Mouse (Mus musculus) thymus, adult 2 months (tissue): ENCODE data around the gene Sdccag8. TPM values are rescaled to one million over a fixed set of nuclear protein-coding genes. Genes with fewer than 3 reads are reported as not detected.

Experiments
- DNase-seq: peaks from one replicate; pipeline ENCODE4 v3.0.0; 2021
- H3K27ac ChIP-seq: fragments of 200-500 bp; 2 replicates; pipeline ENCODE4 v1.5.1; 2012; ENCODE audit warnings: low read length, control low read depth; ENCODE audit not compliant: control insufficient read depth, insufficient read depth
- H3K27me3 ChIP-seq: fragments of 200-500 bp; 2 replicates; pipeline ENCODE4 v1.6.1; 2012; ENCODE audit warnings: mild to moderate bottlenecking, low read length, moderate library complexity, mixed read lengths; ENCODE audit not compliant: control insufficient read depth, insufficient read depth
- H3K36me3 ChIP-seq: fragments of 200-500 bp; 2 replicates; pipeline ENCODE4 v1.6.1; 2012; ENCODE audit warnings: mild to moderate bottlenecking, low read length, moderate library complexity; ENCODE audit not compliant: control insufficient read depth, insufficient read depth
- H3K4me1 ChIP-seq: fragments of 200-500 bp; replicated peaks from 2 replicates; pipeline ENCODE4 v1.6.1; 2012; ENCODE audit warnings: low read length; ENCODE audit not compliant: control insufficient read depth, insufficient read depth
- H3K4me3 ChIP-seq: fragments of 200-500 bp; 2 replicates; pipeline ENCODE4 v1.5.1; 2012; ENCODE audit warnings: mild to moderate bottlenecking, low read length, control low read depth, moderate library complexity; ENCODE audit not compliant: control insufficient read depth, insufficient read depth
- CTCF ChIP-seq: fragments of 200-500 bp; IDR thresholded peaks from 2 replicates; pipeline ENCODE4 v1.5.1; 2012; ENCODE audit warnings: mild to moderate bottlenecking, control low read depth, low read length, moderate library complexity, borderline replicate concordance; ENCODE audit not compliant: control insufficient read depth, poor library complexity, insufficient read depth; ENCODE audit errors: extremely low read depth
- POLR2A ChIP-seq: fragments of 200-500 bp; IDR thresholded peaks from 2 replicates; pipeline ENCODE4 v1.6.1; 2012; ENCODE audit warnings: mild to moderate bottlenecking, low read length, control low read depth, moderate library complexity; ENCODE audit not compliant: control insufficient read depth, poor library complexity, insufficient read depth; ENCODE audit errors: extremely low read depth
- WGBS: fragments of 180-500 bp; shearing (Covaris S2); methylation state at CpG from one replicate; pipeline ENCODE4 v1.1.7; 2018; 5-methylcytosine and 5-hydroxymethylcytosine counted together
- polyA plus RNA-seq: library from polyadenylated mRNA; depleted of rRNA; stranded (reverse); fragments of >200 nt; gene quantifications from 2 replicates; pipeline ENCODE4 v1.2.3, GENCODE M21; 2012

The Sdccag8 gene
- polyA plus RNA-seq, 1 experiment, result 6.2 TPM

GRCm38 (mm10) chr1:176810161-176810560 lies 4.3 kb upstream of the Sdccag8 start:
- DNase-seq, result no peak
- Histone ChIP-seq H3K4me3 (no peak overlapping the region), H3K4me1 (no peaks in the 10 kb centered on the region), H3K27me3 (no peaks in the 10 kb centered on the region), H3K27ac (no peak overlapping the region), H3K36me3 (no peaks in the 10 kb centered on the region)
- TF ChIP-seq CTCF, result no peak
- no peak for TF ChIP-seq POLR2A

DNA sequence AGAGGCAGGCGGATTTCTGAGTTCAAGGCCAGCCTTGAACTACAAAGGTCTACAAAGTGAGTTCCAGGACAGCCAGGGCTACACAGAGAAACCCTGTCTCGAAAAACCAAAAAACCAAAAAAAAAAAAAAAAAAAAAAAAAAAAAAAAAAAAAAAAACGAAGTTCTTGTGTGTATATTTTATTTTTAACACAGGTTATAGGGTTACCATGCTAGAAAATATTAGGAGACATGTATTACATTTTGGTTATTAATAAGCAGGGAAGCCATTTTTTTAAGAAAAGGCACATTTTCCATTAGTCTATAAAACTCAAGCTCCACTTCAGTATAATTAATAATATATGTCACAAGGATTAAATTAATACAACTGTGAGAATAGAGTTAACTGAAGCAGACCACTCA lies 2.6 kb upstream of the Sdccag8 start:
- Histone ChIP-seq H3K27ac (no peak overlapping the region), H3K4me3 (no peak overlapping the region), H3K4me1 (no peaks in the 10 kb centered on the region), H3K36me3 (no peaks in the 10 kb centered on the region), H3K27me3 (no peaks in the 10 kb centered on the region)
- TF ChIP-seq CTCF (no peak), POLR2A (no peak)
- WGBS, result 57% methylated on average over 3 of the region's 3 CpGs
- DNase-seq, result no peak

DNA sequence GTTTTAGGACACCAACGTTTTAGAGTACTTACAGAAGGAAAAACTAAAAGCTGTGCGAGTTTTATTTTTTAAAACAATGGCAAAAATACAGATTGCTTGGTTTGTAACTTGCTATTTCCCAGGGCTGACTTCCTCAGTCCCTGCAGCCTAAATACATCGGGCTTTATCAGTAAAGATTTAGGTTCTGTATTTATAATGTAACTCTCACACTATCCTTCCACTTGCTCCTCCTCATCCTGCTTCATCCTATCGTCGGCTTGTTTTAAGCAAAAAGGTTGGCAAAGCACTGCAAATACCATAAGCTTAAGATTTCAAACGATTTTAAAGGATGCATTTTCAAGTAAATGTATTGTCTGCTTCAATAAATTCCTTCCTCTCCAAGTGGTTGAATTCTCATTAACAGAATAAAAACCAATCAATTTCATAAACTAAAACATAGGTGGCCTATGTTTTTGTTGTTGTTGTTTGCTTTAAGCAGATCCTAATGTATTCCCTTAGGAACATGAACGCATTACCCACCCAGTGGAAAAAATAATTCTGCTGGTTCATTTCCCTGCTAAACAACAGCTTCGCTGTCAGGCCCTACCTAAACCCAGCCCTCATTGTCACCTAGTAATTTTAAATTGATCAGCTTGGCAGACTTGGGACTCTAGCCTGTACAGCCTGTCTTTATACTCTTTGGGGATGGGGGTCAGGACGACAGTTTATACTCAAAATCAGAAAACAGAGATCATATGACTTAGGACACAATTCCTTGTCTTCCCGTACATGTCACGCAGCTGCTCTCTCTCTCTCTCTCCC lies 1.8 kb upstream of the Sdccag8 start:
- Histone ChIP-seq H3K4me1 (no peaks in the 10 kb centered on the region), H3K4me3 (peak overlapping the region; percentile 72), H3K36me3 (no peaks in the 10 kb centered on the region), H3K27me3 (no peaks in the 10 kb centered on the region), H3K27ac (0 out of 2 replicates have a peak overlapping the region, but pooled peaks have one; percentile 78)
- TF ChIP-seq CTCF (no peak), POLR2A (no peak)
- 19% methylated on average over 11 of the region's 11 CpGs for WGBS
- no peak for DNase-seq

DNA sequence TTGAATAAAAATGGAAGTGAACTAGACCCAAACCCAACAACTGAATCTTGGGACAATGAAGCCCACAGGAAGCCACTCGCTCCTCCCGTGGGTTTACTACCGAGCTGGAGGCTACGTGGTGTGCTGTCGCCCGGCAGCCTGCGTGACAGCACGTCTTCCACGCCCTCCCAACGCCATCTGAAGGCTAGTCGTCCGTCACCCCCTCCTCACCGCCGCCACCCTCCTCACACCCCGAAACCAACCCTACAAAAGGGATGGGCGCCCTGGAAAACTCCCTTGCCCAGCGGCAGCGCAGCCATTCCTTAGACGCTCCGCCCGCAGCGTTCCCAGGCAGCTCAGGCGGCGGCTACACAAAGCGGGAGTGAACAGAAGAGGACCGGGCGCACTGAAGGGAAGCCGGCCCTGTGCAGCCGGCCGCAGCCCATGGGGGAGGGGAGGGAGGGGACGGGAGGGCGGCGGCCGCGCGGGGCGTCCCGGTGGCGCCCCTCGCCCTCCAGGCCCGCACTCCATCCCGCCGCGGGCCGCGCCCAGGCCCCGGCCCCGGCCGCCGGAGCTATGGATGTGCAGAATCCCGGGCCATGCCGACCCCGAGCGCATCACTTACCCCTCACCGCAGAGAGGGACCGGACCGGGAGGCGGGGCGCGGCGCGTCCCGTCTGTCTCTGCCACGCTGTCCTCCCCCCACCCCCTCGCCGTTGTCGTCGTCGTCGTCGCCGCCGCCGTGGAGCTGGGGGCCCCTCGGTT lies 996 bp upstream of the Sdccag8 start:
- Histone ChIP-seq H3K36me3 (no peaks in the 10 kb centered on the region), H3K4me3 (peak overlapping the region; percentile 72), H3K4me1 (no peaks in the 10 kb centered on the region), H3K27me3 (no peaks in the 10 kb centered on the region), H3K27ac (peak overlapping the region; percentile 78)
- peak; percentile 60 for DNase-seq
- under 1% methylated on average over 66 of the region's 75 CpGs for WGBS
- TF ChIP-seq CTCF (no peak), POLR2A (no peak)

- Histone ChIP-seq H3K36me3 (no peaks in the 10 kb centered on the region), H3K27ac (peak within 1 kb of the TSS; percentile 78), H3K4me3 (peak within 1 kb of the TSS; percentile 77), H3K4me1 (no peaks in the 10 kb centered on the region), H3K27me3 (no peaks in the 10 kb centered on the region)
- DNase-seq, result peak; percentile 94
- TF ChIP-seq POLR2A (peak; percentile 61; the same call in 1 of the 2 replicates), CTCF (no peak; the same call in 1 of the 2 replicates)
- under 1% methylated on average over 28 of the region's 28 CpGs for WGBS
These were observed 432 bp upstream of the Sdccag8 start, which contains the start of gene Cep170 for GRCm38 (mm10) chr1:176814036-176814420. Gene Cep170 (minus strand): TSS chr1:176814067.

GRCm38 (mm10) chr1:176816728-176817127 lies 2.3 kb downstream of the Sdccag8 start:
- Histone ChIP-seq H3K36me3 (no peaks in the 10 kb centered on the region), H3K27me3 (no peaks in the 10 kb centered on the region), H3K4me3 (no peak overlapping the region), H3K27ac (no peak overlapping the region), H3K4me1 (no peaks in the 10 kb centered on the region)
- TF ChIP-seq CTCF, result no peak
- no peak for TF ChIP-seq POLR2A
- no peak for DNase-seq
- 65% methylated on average over 4 of the region's 4 CpGs for WGBS
